Mouse (Mus musculus) embryonic facial prominence, embryonic 11.5 days (tissue): ENCODE data around the gene Hgd. TPM values are rescaled to one million over a fixed set of nuclear protein-coding genes. Genes with fewer than 3 reads are reported as not detected.

Experiments used
- ATAC-seq: fragments of 200-750 bp; cut with Nextera tagmentation; replicated peaks from 2 replicates; pipeline ENCODE4 v1.8.0; 2017; ENCODE audit warnings: low read depth; ENCODE audit not compliant: insufficient number of reproducible peaks, low FRiP score, low TSS enrichment
- DNase-seq: peaks from one replicate; pipeline ENCODE4 v3.0.0-alpha.2; 2015; ENCODE audit warnings: low spot score
- H3K27ac ChIP-seq: fragments of 300-500 bp; sonication (generic); replicated peaks from 2 replicates; pipeline ENCODE4 v1.5.1; 2014; ENCODE audit warnings: mild to moderate bottlenecking, low read depth, low read length, control low read depth
- H3K27me3 ChIP-seq: fragments of 300-500 bp; sonication (generic); 2 replicates; pipeline ENCODE4 v1.6.1; 2014; ENCODE audit warnings: mild to moderate bottlenecking, low read length, moderate library complexity, mixed read lengths; ENCODE audit not compliant: control insufficient read depth, insufficient read depth
- H3K36me3 ChIP-seq: fragments of 300-500 bp; sonication (generic); replicated peaks from 2 replicates; pipeline ENCODE4 v1.6.1; 2014; ENCODE audit warnings: low read depth, mild to moderate bottlenecking, low read length, moderate library complexity, mixed read lengths; ENCODE audit not compliant: control insufficient read depth, insufficient read depth
- H3K4me1 ChIP-seq: fragments of 300-500 bp; sonication (generic); 2 replicates; pipeline ENCODE4 v1.6.1; 2014; ENCODE audit warnings: low read length, mixed read lengths; ENCODE audit not compliant: control insufficient read depth, insufficient read depth
- H3K4me2 ChIP-seq: fragments of 300-500 bp; sonication (generic); 2 replicates; pipeline ENCODE4 v1.6.1; 2014; ENCODE audit warnings: low read depth, mild to moderate bottlenecking, control low read depth, low read length, moderate library complexity
- H3K4me3 ChIP-seq: fragments of 300-500 bp; sonication (generic); 2 replicates; pipeline ENCODE4 v1.5.1; 2014; ENCODE audit warnings: low read depth, low read length, control low read depth
- H3K9ac ChIP-seq: fragments of 300-500 bp; sonication (generic); replicated peaks from 2 replicates; pipeline ENCODE4 v1.6.1; 2014; ENCODE audit warnings: mild to moderate bottlenecking, control low read depth, low read length
- H3K9me3 ChIP-seq: fragments of 300-500 bp; sonication (generic); replicated peaks from 2 replicates; pipeline ENCODE4 v1.6.1; 2016; ENCODE audit warnings: mild to moderate bottlenecking, low read length, inconsistent platforms, mixed read lengths; ENCODE audit not compliant: control insufficient read depth
- WGBS: fragments of 180-500 bp; shearing (Covaris S2); extraction: QIAGEN DNeasy Blood & Tissue Kit; methylation state at CpG from one replicate; pipeline ENCODE4 v1.1.7; 2014; 5-methylcytosine and 5-hydroxymethylcytosine counted together
- polyA plus RNA-seq: library from polyadenylated mRNA; unstranded; fragments of >200 nt; fragmentation: Nextera tagmentation; extraction: Ambion mirVana; gene quantifications from 2 replicates; pipeline ENCODE4 v1.2.1, GENCODE M21; 2014

Gene Hgd
- polyA plus RNA-seq, 1 experiment from 2014 or later, result not detected

- Histone ChIP-seq H3K4me1 (no peaks in the 10 kb centered on the region), H3K9me3 (no peaks in the 10 kb centered on the region), H3K36me3 (no peaks in the 10 kb centered on the region), H3K9ac (no peak overlapping the region), H3K4me2 (no peak overlapping the region), H3K4me3 (no peak overlapping the region), H3K27ac (no peak overlapping the region), H3K27me3 (no peaks in the 10 kb centered on the region)
- DNase-seq (no peak), ATAC-seq (no peak)
- WGBS, result 69% methylated on average over 2 of the region's 2 CpGs
These were observed 100.3 kb downstream of the Hgd start for GRCm38 (mm10) chr16:37680216-37680615.

GRCm38 (mm10) chr16:37680831-37681230, 100.9 kb downstream of the Hgd start:
- H3K4me1 ChIP-seq, result no peaks in the 10 kb centered on the region
- H3K4me2 ChIP-seq, result no peak overlapping the region
- H3K36me3 ChIP-seq, result no peaks in the 10 kb centered on the region
- WGBS, result 77% methylated on average over 8 of the region's 8 CpGs
- ATAC-seq (no peak), DNase-seq (no peak)
- no peak overlapping the region for H3K9ac ChIP-seq
- no peaks in the 10 kb centered on the region for H3K27me3 ChIP-seq
- no peak overlapping the region for H3K27ac ChIP-seq
- no peak overlapping the region for H3K4me3 ChIP-seq
- no peaks in the 10 kb centered on the region for H3K9me3 ChIP-seq

Other genes with a start within 250 kb of the Hgd start
- gene Stxbp5l, start 195.2 kb upstream of the Hgd start, polyA plus RNA-seq, result 0.31 and 0.46 TPM in 2 replicates
- 52.3 and 54.6 TPM in 2 replicates for gene Gtf2e1, start 40.4 kb upstream of the Hgd start, polyA plus RNA-seq
- 41.2 and 44.9 TPM in 2 replicates for gene Rabl3, start 40.3 kb upstream of the Hgd start, polyA plus RNA-seq
- gene Ndufb4, start 74.3 kb downstream of the Hgd start, polyA plus RNA-seq, result 56.3 and 59.0 TPM in 2 replicates
- 350 and 367 TPM in 2 replicates for gene Fstl1, start 196.7 kb downstream of the Hgd start, polyA plus RNA-seq